Mouse (Mus musculus) embryonic facial prominence, embryonic 11.5 days (tissue): Measurements from ENCODE around the gene Catip. TPM values are rescaled to one million over a fixed set of nuclear protein-coding genes. Genes with fewer than 3 reads are reported as not detected.

Experiments used
- ATAC-seq: fragments of 200-750 bp; cut with Nextera tagmentation; replicated peaks from 2 replicates; pipeline ENCODE4 v1.8.0; 2017; ENCODE audit warnings: low read depth; ENCODE audit not compliant: insufficient number of reproducible peaks, low FRiP score, low TSS enrichment
- DNase-seq: peaks from one replicate; pipeline ENCODE4 v3.0.0-alpha.2; 2015; ENCODE audit warnings: low spot score
- H3K27ac ChIP-seq: fragments of 300-500 bp; sonication (generic); replicated peaks from 2 replicates; pipeline ENCODE4 v1.5.1; 2014; ENCODE audit warnings: mild to moderate bottlenecking, low read depth, low read length, control low read depth
- H3K27me3 ChIP-seq: fragments of 300-500 bp; sonication (generic); 2 replicates; pipeline ENCODE4 v1.6.1; 2014; ENCODE audit warnings: mild to moderate bottlenecking, low read length, moderate library complexity, mixed read lengths; ENCODE audit not compliant: control insufficient read depth, insufficient read depth
- H3K36me3 ChIP-seq: fragments of 300-500 bp; sonication (generic); replicated peaks from 2 replicates; pipeline ENCODE4 v1.6.1; 2014; ENCODE audit warnings: low read depth, mild to moderate bottlenecking, low read length, moderate library complexity, mixed read lengths; ENCODE audit not compliant: control insufficient read depth, insufficient read depth
- H3K4me1 ChIP-seq: fragments of 300-500 bp; sonication (generic); 2 replicates; pipeline ENCODE4 v1.6.1; 2014; ENCODE audit warnings: low read length, mixed read lengths; ENCODE audit not compliant: control insufficient read depth, insufficient read depth
- H3K4me2 ChIP-seq: fragments of 300-500 bp; sonication (generic); 2 replicates; pipeline ENCODE4 v1.6.1; 2014; ENCODE audit warnings: low read depth, mild to moderate bottlenecking, control low read depth, low read length, moderate library complexity
- H3K4me3 ChIP-seq: fragments of 300-500 bp; sonication (generic); 2 replicates; pipeline ENCODE4 v1.5.1; 2014; ENCODE audit warnings: low read depth, low read length, control low read depth
- H3K9ac ChIP-seq: fragments of 300-500 bp; sonication (generic); replicated peaks from 2 replicates; pipeline ENCODE4 v1.6.1; 2014; ENCODE audit warnings: mild to moderate bottlenecking, control low read depth, low read length
- H3K9me3 ChIP-seq: fragments of 300-500 bp; sonication (generic); replicated peaks from 2 replicates; pipeline ENCODE4 v1.6.1; 2016; ENCODE audit warnings: mild to moderate bottlenecking, low read length, inconsistent platforms, mixed read lengths; ENCODE audit not compliant: control insufficient read depth
- WGBS: fragments of 180-500 bp; shearing (Covaris S2); extraction: QIAGEN DNeasy Blood & Tissue Kit; methylation state at CpG from one replicate; pipeline ENCODE4 v1.1.7; 2014; 5-methylcytosine and 5-hydroxymethylcytosine counted together
- microRNA counts: library from miRNA; unstranded; fragments of <30 nt; microRNA quantifications from one replicate; lab custom pipeline; 2016
- microRNA-seq: library from miRNA; unstranded; fragments of <30 nt; microRNA quantifications from one replicate; pipeline ENCODE4, GENCODE M21; 2016; ENCODE audit warnings: borderline number of aligned reads
- polyA plus RNA-seq: library from polyadenylated mRNA; unstranded; fragments of >200 nt; fragmentation: Nextera tagmentation; extraction: Ambion mirVana; gene quantifications from 2 replicates; pipeline ENCODE4 v1.2.1, GENCODE M21; 2014

Gene Catip
- polyA plus RNA-seq, 1 experiment from 2014 or later: 0.22 TPM

DNA sequence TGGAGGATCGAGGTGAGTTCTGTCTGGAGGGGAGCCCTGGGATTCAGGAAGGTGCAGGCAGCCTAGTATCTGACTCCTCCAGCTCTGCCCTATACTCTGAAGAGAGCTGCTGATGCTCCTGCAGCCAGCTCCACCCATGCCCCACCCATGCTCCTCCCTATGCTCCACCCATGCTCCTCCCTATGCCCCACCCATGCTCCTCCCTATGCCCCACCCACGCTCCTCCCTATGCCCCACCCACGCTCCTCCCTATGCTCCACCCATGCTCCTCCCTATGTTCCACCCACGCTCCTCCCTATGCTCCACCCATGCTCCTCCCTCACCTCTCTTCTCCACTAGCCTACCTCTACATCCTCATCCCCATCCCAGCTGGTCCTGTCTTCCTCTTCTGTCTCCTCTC, 53.2 kb downstream of the Catip start:
- Histone ChIP-seq H3K4me2 (no peak overlapping the region), H3K27ac (no peak overlapping the region), H3K9me3 (no peaks in the 10 kb centered on the region), H3K4me3 (no peak overlapping the region), H3K27me3 (no peaks in the 10 kb centered on the region), H3K9ac (no peak overlapping the region), H3K4me1 (no peaks in the 10 kb centered on the region), H3K36me3 (no peaks in the 10 kb centered on the region)
- 52% methylated on average over 4 of the region's 4 CpGs for WGBS
- ATAC-seq (no peak), DNase-seq (peak; percentile 38)

MicroRNAs within 50 kb of the gene (microRNA counts, 519-probe panel; counts per million panel counts)
- microRNA mmu-miR-26b (lab: Ali Mortazavi, UCI): 3,946 counts per million, percentile 60 among the panel's probes with 10 or more counts

Small RNAs within 50 kb of the gene (microRNA-seq; reads per million reads assigned to microRNA genes)
- gene Mir26b: 20,238 reads per million, percentile 98 among the genes with 10 or more reads in this experiment

Other genes with a start within 250 kb of the Catip start
- 21.1 and 21.6 TPM in 2 replicates for gene Tns1, start 237.7 kb upstream of the Catip start, polyA plus RNA-seq
- 0.11 and 0.28 TPM in 2 replicates for gene Rufy4, start 236.6 kb upstream of the Catip start, polyA plus RNA-seq
- gene Cxcr2, start 208.1 kb upstream of the Catip start, polyA plus RNA-seq: 0.07 and 0.08 TPM in 2 replicates
- not detected in 2 replicates for gene Cxcr1, start 167.5 kb upstream of the Catip start, polyA plus RNA-seq
- gene Arpc2, start 126.0 kb upstream of the Catip start, polyA plus RNA-seq: 344 and 380 TPM in 2 replicates
- 0.20 and 0.91 TPM in 2 replicates for gene Gpbar1, start 83.6 kb upstream of the Catip start, polyA plus RNA-seq
- gene Aamp, start 77.4 kb upstream of the Catip start, polyA plus RNA-seq: 179 and 206 TPM in 2 replicates
- gene Pnkd, start 77.2 kb upstream of the Catip start, polyA plus RNA-seq: 95.1 and 98.6 TPM in 2 replicates
- gene Tmbim1, start 56.5 kb upstream of the Catip start, polyA plus RNA-seq: 10.1 and 10.5 TPM in 2 replicates
- 2.4 and 4.9 TPM in 2 replicates for gene Slc11a1, start 13.1 kb downstream of the Catip start, polyA plus RNA-seq
- gene Ctdsp1, start 29.4 kb downstream of the Catip start, polyA plus RNA-seq: 60.0 and 66.2 TPM in 2 replicates
- 0.07 and 0.11 TPM in 2 replicates for gene Vil1, start 47.3 kb downstream of the Catip start, polyA plus RNA-seq
- 106 and 112 TPM in 2 replicates for gene Cnot9, start 143.9 kb downstream of the Catip start, polyA plus RNA-seq
- gene Plcd4, start 180.8 kb downstream of the Catip start, polyA plus RNA-seq: 0.33 and 0.42 TPM in 2 replicates
- gene Usp37, start 182.2 kb downstream of the Catip start, polyA plus RNA-seq: 45.7 and 46.5 TPM in 2 replicates
- 7.1 and 7.8 TPM in 2 replicates for gene Zfp142, start 226.1 kb downstream of the Catip start, polyA plus RNA-seq
- gene Bcs1l, start 226.2 kb downstream of the Catip start, polyA plus RNA-seq: 13.7 and 18.4 TPM in 2 replicates
- gene Rnf25, start 239.3 kb downstream of the Catip start, polyA plus RNA-seq: 9.4 TPM in 2 replicates
- gene Stk36, start 239.3 kb downstream of the Catip start, polyA plus RNA-seq: 14.1 and 14.5 TPM in 2 replicates